Mouse (Mus musculus) erythroblast, adult 5-6 weeks (primary cell): ENCODE data around the gene Snrpe. TPM values are rescaled to one million over a fixed set of nuclear protein-coding genes. Genes with fewer than 3 reads are reported as not detected.

Source experiments
- total RNA-seq, 2 experiments: library from RNA; stranded (forward) in 1 of 2; stranded (reverse) in 1 of 2; fragments of 150-400 nt in 1 of 2; fragments of 200-764, 138-1000 nt in 1 of 2; gene quantifications; 2 replicates each; pipeline versions ENCODE4 v1.2.3 to v1.2.4; 2015 to 2017; ENCODE audit warnings: low replicate concordance in 2 of 2

Gene Snrpe
- total RNA-seq, 2 experiments from 2014 or later, result 55.4 to 74.4 TPM

Other genes with a start within 250 kb of the Snrpe start
- gene Etnk2, start 246.7 kb downstream of the Snrpe start, total RNA-seq (2015; ENCODE audit: low replicate concordance), result not detected in 2 replicates
- not detected in 2 replicates for gene Etnk2, start 246.7 kb downstream of the Snrpe start, total RNA-seq (2017; ENCODE audit: low replicate concordance)
- gene Sox13, start 185.9 kb downstream of the Snrpe start, total RNA-seq (2015; ENCODE audit: low replicate concordance), result 1.0 TPM in 1 of 2 replicates, not detected in the other
- gene Sox13, start 185.9 kb downstream of the Snrpe start, total RNA-seq (2017; ENCODE audit: low replicate concordance), result 0.77 and 2.2 TPM in 2 replicates
- gene Zbed6, start 50.6 kb upstream of the Snrpe start, total RNA-seq (2015; ENCODE audit: low replicate concordance), result 5.2 TPM in 1 of 2 replicates, not detected in the other
- gene Zbed6, start 50.6 kb upstream of the Snrpe start, total RNA-seq (2017; ENCODE audit: low replicate concordance), result 12.8 and 27.2 TPM in 2 replicates
- gene Gm38394, start 51.0 kb upstream of the Snrpe start, total RNA-seq (2015; ENCODE audit: low replicate concordance), result 17.6 and 22.9 TPM in 2 replicates
- gene Gm38394, start 51.0 kb upstream of the Snrpe start, total RNA-seq (2017; ENCODE audit: low replicate concordance), result 5.5 and 16.6 TPM in 2 replicates
- 1.3 TPM in 1 of 2 replicates, not detected in the other for gene Lax1, start 79.8 kb upstream of the Snrpe start, total RNA-seq (2015; ENCODE audit: low replicate concordance)
- gene Lax1, start 79.8 kb upstream of the Snrpe start, total RNA-seq (2017; ENCODE audit: low replicate concordance), result 1.7 and 2.0 TPM in 2 replicates
- 241 and 319 TPM in 2 replicates for gene Atp2b4, start 190.8 kb upstream of the Snrpe start, total RNA-seq (2015; ENCODE audit: low replicate concordance)
- 404 and 444 TPM in 2 replicates for gene Atp2b4, start 190.8 kb upstream of the Snrpe start, total RNA-seq (2017; ENCODE audit: low replicate concordance)